Mouse (Mus musculus) lung, embryonic 16.5 days (tissue): ENCODE measurements around the gene Ltbp1. TPM values are rescaled to one million over a fixed set of nuclear protein-coding genes. Genes with fewer than 3 reads are reported as not detected.

Source experiments
- ATAC-seq: fragments of 200-750 bp; cut with Nextera tagmentation; 2 replicates; pipeline ENCODE4 v1.8.0; 2017; ENCODE audit warnings: low read depth, mild to moderate bottlenecking, moderate library complexity
- H3K27ac ChIP-seq: fragments of 300-500 bp; sonication (generic); 2 replicates; pipeline ENCODE4 v1.5.1; 2014; ENCODE audit warnings: mild to moderate bottlenecking, control low read depth, low read length
- H3K27me3 ChIP-seq: fragments of 300-500 bp; sonication (generic); 2 replicates; pipeline ENCODE4 v1.6.1; 2014; ENCODE audit warnings: low read depth, low read length, mixed read lengths; ENCODE audit not compliant: control insufficient read depth, insufficient read depth
- H3K36me3 ChIP-seq: fragments of 300-500 bp; sonication (generic); 2 replicates; pipeline ENCODE4 v1.6.1; 2014; ENCODE audit warnings: low read length; ENCODE audit not compliant: control insufficient read depth, insufficient read depth
- H3K4me1 ChIP-seq: fragments of 300-500 bp; sonication (generic); replicated peaks from 2 replicates; pipeline ENCODE4 v1.6.1; 2014; ENCODE audit warnings: low read length, mixed read lengths; ENCODE audit not compliant: control insufficient read depth, insufficient read depth
- H3K4me2 ChIP-seq: fragments of 300-500 bp; sonication (generic); 2 replicates; pipeline ENCODE4 v1.6.1; 2014; ENCODE audit warnings: low read depth, low read length, control low read depth
- H3K4me3 ChIP-seq: fragments of 300-500 bp; sonication (generic); 2 replicates; pipeline ENCODE4 v1.5.1; 2014; ENCODE audit warnings: mild to moderate bottlenecking, low read length, control low read depth
- H3K9ac ChIP-seq: fragments of 300-500 bp; sonication (generic); 2 replicates; pipeline ENCODE4 v1.6.1; 2014; ENCODE audit warnings: low read length, control low read depth
- H3K9me3 ChIP-seq: fragments of 300-500 bp; sonication (generic); 2 replicates; pipeline ENCODE4 v1.6.1; 2016; ENCODE audit warnings: low read length; ENCODE audit not compliant: control insufficient read depth
- WGBS: fragments of 180-500 bp; shearing (Covaris S2); extraction: QIAGEN DNeasy Blood & Tissue Kit; methylation state at CpG from one replicate; pipeline ENCODE4 v1.1.7; 2014; 5-methylcytosine and 5-hydroxymethylcytosine counted together
- polyA plus RNA-seq: library from polyadenylated mRNA; unstranded; fragments of >200 nt; fragmentation: Nextera tagmentation; extraction: Ambion mirVana; gene quantifications from 2 replicates; pipeline ENCODE4 v1.2.1, GENCODE M21; 2015

The Ltbp1 gene
- polyA plus RNA-seq, 1 experiment from 2014 or later: 24.2 TPM

DNA sequence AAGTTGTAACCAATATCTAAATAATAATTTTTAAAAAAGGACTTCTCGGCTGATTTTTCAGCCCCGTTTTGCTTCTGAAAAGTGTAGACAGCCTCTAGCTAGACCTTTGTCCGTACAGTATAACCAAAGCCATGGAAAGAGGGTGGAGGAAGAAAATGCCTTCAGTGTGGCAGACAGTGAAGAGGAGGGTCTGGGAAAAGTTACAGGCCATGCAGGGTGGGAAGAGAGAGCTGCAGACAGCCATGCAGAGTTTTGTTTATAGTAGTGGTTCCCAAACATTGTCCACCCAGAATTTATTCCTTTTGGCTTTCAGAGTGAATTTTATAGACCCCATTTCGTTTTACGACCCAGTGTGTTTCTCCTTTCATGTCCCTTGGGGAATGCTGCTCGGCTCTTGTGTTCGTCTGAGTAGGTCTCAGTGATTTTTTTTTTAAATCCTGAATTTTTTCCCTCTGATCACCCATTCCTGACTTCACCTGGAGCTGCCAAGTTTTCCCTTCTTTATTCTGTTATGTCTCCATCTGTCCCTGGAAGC is 202.9 kb downstream of the Ltbp1 start:
- Histone ChIP-seq H3K4me3 (no peak overlapping the region), H3K27me3 (no peaks in the 10 kb centered on the region), H3K9ac (no peak overlapping the region), H3K4me1 (no peaks in the 10 kb centered on the region; the same call in 1 of the 2 replicates), H3K4me2 (no peak overlapping the region), H3K9me3 (no peaks in the 10 kb centered on the region), H3K27ac (no peak overlapping the region), H3K36me3 (no peaks in the 10 kb centered on the region)
- ATAC-seq: no peak
- WGBS: 80% methylated on average over 7 of the region's 7 CpGs

- Histone ChIP-seq H3K4me3 (no peak overlapping the region), H3K36me3 (no peaks in the 10 kb centered on the region), H3K9me3 (no peaks in the 10 kb centered on the region), H3K27ac (no peak overlapping the region), H3K4me2 (no peak overlapping the region), H3K9ac (no peak overlapping the region), H3K4me1 (no peaks in the 10 kb centered on the region; the same call in 1 of the 2 replicates), H3K27me3 (no peaks in the 10 kb centered on the region)
- 82% methylated on average over 4 of the region's 4 CpGs for WGBS
- ATAC-seq: no peak
Observed at GRCm38 (mm10) chr17:75210526-75210925, 205.2 kb downstream of the Ltbp1 start.

GRCm38 (mm10) chr17:75216362-75216761 is 211.0 kb downstream of the Ltbp1 start:
- no peak overlapping the region for H3K4me3 ChIP-seq
- H3K4me2 ChIP-seq: no peak overlapping the region
- no peaks in the 10 kb centered on the region for H3K36me3 ChIP-seq
- 88% methylated on average over 2 of the region's 2 CpGs for WGBS
- no peak overlapping the region for H3K27ac ChIP-seq
- H3K4me1 ChIP-seq: no peaks in the 10 kb centered on the region
- no peak for ATAC-seq
- H3K9ac ChIP-seq: no peak overlapping the region
- H3K27me3 ChIP-seq: no peaks in the 10 kb centered on the region
- H3K9me3 ChIP-seq: no peaks in the 10 kb centered on the region

DNA sequence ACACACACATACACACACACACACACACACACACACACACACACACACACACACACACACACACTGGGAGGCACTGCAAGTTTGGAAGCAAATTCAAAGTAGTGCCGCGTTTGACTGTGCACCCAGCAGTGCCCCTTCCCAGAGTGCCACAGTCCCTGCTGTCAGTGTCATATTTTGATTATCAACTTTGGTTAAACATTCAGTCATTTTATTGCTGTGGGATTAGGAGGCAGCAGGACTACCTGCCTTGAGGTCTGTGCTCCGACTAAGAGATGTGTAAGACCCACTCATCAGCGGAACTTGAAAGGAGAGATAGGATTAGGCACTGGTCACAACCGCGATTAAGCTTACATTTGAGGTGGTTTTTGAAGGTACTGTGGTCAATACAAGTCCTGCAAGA is 213.3 kb downstream of the Ltbp1 start:
- ATAC-seq: no peak
- Histone ChIP-seq H3K9me3 (no peaks in the 10 kb centered on the region), H3K4me3 (no peak overlapping the region), H3K4me2 (no peak overlapping the region), H3K27ac (no peak overlapping the region), H3K4me1 (no peaks in the 10 kb centered on the region), H3K27me3 (no peaks in the 10 kb centered on the region), H3K36me3 (no peaks in the 10 kb centered on the region), H3K9ac (no peak overlapping the region)
- WGBS: 87% methylated on average over 6 of the region's 6 CpGs

GRCm38 (mm10) chr17:75228321-75228720 is 223.0 kb downstream of the Ltbp1 start:
- no peak overlapping the region for H3K27ac ChIP-seq
- peaks cover 2% of the 10 kb centered on the region; the same call in 1 of the 2 replicates for H3K36me3 ChIP-seq
- ATAC-seq: no peak
- no peaks in the 10 kb centered on the region for H3K27me3 ChIP-seq
- H3K9ac ChIP-seq: no peak overlapping the region
- 67% methylated on average over 3 of the region's 3 CpGs for WGBS
- no peak overlapping the region for H3K4me3 ChIP-seq
- no peaks in the 10 kb centered on the region for H3K4me1 ChIP-seq
- no peaks in the 10 kb centered on the region for H3K9me3 ChIP-seq
- H3K4me2 ChIP-seq: no peak overlapping the region

DNA sequence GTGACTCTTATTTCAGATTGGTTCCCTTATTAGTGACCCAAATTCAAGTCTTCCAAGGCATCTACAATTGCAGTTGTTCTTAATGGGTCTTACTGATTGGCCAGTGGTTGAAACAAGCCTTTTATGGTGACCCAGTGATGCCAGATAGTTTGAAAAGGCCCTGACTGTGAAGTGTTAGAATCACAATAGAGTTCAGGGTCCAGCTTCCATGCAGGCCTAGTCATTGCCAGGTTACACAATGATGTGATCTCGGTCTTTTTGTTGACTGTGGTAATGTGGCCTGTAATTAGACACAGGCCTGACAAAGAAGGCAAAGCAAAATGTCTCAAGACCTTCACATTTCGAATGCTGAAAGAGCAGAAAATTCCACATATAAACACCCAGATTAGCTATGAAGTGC is 227.8 kb downstream of the Ltbp1 start:
- H3K27me3 ChIP-seq: no peaks in the 10 kb centered on the region
- no peak overlapping the region for H3K4me2 ChIP-seq
- H3K4me3 ChIP-seq: no peak overlapping the region
- no peaks in the 10 kb centered on the region for H3K36me3 ChIP-seq
- WGBS: 49% methylated on average over 2 of the region's 2 CpGs
- no peak overlapping the region for H3K9ac ChIP-seq
- no peaks in the 10 kb centered on the region; the same call in 1 of the 2 replicates for H3K4me1 ChIP-seq
- no peak overlapping the region for H3K27ac ChIP-seq
- no peaks in the 10 kb centered on the region for H3K9me3 ChIP-seq
- no peak for ATAC-seq

GRCm38 (mm10) chr17:75233923-75234322 is 228.6 kb downstream of the Ltbp1 start:
- Histone ChIP-seq H3K4me3 (no peak overlapping the region), H3K9me3 (no peaks in the 10 kb centered on the region), H3K27me3 (no peaks in the 10 kb centered on the region), H3K36me3 (no peaks in the 10 kb centered on the region), H3K27ac (no peak overlapping the region), H3K4me1 (no peaks in the 10 kb centered on the region; the same call in 1 of the 2 replicates), H3K4me2 (no peak overlapping the region), H3K9ac (no peak overlapping the region)
- no peak for ATAC-seq
- 81% methylated on average over 4 of the region's 4 CpGs for WGBS

DNA sequence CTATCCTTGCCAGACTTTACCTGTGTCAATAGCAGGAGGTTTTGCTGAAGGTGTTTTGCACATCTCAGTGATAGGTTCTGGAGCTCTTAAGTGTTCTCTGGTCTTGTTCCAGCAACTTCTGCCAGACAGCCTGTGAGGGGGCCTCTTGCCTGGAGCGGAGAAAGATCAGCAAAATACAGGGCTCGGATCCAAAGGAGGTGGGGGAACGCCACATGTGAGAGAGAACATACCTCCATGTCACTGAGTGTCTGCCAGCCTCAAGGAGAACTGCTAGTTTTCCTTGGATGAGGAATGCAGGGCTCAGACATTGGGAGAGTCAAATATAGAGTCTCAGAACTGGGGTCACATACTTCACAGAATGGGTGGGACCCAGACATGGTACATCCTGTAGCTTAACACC is 230.4 kb downstream of the Ltbp1 start:
- Histone ChIP-seq H3K9ac (no peak overlapping the region), H3K36me3 (no peaks in the 10 kb centered on the region), H3K27me3 (no peaks in the 10 kb centered on the region), H3K4me1 (no peaks in the 10 kb centered on the region; the same call in 1 of the 2 replicates), H3K27ac (no peak overlapping the region), H3K4me2 (no peak overlapping the region), H3K9me3 (no peaks in the 10 kb centered on the region), H3K4me3 (no peak overlapping the region)
- peak; percentile 38; the same call in 1 of the 2 replicates for ATAC-seq
- WGBS: 63% methylated on average over 3 of the region's 3 CpGs

GRCm38 (mm10) chr17:75236543-75236942 is 231.2 kb downstream of the Ltbp1 start:
- ATAC-seq: no peak
- Histone ChIP-seq H3K4me3 (no peak overlapping the region), H3K4me2 (no peak overlapping the region), H3K9me3 (no peaks in the 10 kb centered on the region), H3K36me3 (no peaks in the 10 kb centered on the region), H3K27me3 (no peaks in the 10 kb centered on the region), H3K9ac (no peak overlapping the region), H3K27ac (no peak overlapping the region), H3K4me1 (no peaks in the 10 kb centered on the region; the same call in 1 of the 2 replicates)
- WGBS: 67% methylated on average over 2 of the region's 2 CpGs

DNA sequence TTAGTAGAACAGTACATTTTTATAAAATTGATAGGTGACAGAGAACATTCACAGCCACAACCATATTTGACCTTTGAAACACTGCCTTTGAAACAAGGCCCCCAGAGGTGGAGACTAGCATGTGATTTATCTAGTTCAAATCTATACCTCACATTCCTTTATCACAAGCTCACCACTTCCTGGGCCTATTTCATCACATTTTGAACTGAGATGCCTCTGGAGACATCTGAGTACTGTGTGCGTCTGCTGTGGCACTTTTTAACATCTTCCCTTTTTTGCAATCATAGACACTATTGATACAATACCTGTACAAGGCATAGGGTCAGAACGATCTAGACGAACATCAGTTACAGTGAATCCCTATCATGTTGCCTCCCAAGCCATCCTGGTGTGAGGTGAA is 232.1 kb downstream of the Ltbp1 start:
- 89% methylated on average over 3 of the region's 3 CpGs for WGBS
- no peak overlapping the region for H3K4me3 ChIP-seq
- no peaks in the 10 kb centered on the region; the same call in 1 of the 2 replicates for H3K4me1 ChIP-seq
- no peak for ATAC-seq
- no peaks in the 10 kb centered on the region for H3K27me3 ChIP-seq
- no peak overlapping the region for H3K9ac ChIP-seq
- no peak overlapping the region for H3K4me2 ChIP-seq
- no peaks in the 10 kb centered on the region for H3K9me3 ChIP-seq
- no peak overlapping the region for H3K27ac ChIP-seq
- H3K36me3 ChIP-seq: no peaks in the 10 kb centered on the region
